Mouse (Mus musculus): Measurements from ENCODE around the gene Fthl17c. TPM values are rescaled to one million over a fixed set of nuclear protein-coding genes. Genes with fewer than 3 reads are reported as not detected.
A peak's percentile ranks its signal among the peaks of the same experiment; 100 is the strongest.
"Not testable (repeated sequence)": the region's sequence is repeated elsewhere in the genome, so short reads cannot be mapped to it uniquely, and the experiment has no call there.

The Fthl17c gene
- polyA plus RNA-seq, 1 experiment from 2014 or later: not detected

DNA sequence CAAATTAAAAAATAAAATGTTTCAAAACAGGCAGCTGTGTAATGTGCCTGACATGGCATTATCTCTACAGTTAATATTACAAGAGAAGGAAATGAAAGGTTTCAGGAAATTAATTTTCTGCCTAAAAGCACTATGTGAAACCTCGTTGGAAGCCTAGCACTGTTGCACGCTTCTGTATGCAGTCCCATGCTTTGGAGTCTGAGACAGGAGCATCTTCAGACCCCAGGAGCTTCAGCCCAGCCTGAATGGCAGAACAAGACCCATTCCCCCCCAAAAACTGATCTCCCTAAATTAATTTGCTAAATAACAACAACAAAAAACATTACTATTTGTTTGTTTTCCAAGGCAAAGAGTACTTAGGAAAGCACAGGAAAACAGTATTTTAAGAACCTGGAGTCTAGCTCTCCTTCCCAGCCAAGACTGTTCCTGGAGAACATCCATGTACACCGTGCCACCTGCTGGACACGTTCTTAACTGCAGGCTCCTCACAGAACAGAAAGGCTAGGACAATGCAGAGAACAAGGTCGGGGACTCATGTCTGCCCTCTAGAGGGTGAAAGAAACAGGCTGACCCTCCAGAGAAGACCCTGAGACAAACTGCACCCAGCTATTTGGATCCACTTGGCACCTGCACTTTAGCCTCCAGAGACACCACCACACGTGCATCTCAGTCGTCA is 28.1 kb downstream of the Fthl17c start:
- not testable (repeated sequence) for H3K36me3 ChIP-seq (ENCODE audit: control insufficient read depth, insufficient read depth, low read length); H3K27ac ChIP-seq (replicated peaks); H3K4me2 ChIP-seq (replicated peaks; ENCODE audit: low read depth); H3K27me3 ChIP-seq (ENCODE audit: control insufficient read depth, insufficient read depth, low read length); H3K9me3 ChIP-seq (ENCODE audit: control insufficient read depth, low read length); H3K4me1 ChIP-seq (replicated peaks; ENCODE audit: control insufficient read depth, insufficient read depth); H3K4me3 ChIP-seq (ENCODE audit: low read depth, low read length); H3K9ac ChIP-seq (ENCODE audit: low read length)
- TF ChIP-seq CTCF (IDR thresholded peaks at IDR 0.05; ENCODE audit: low read depth): peak; percentile 84
- ATAC-seq (ENCODE audit: low FRiP score, low TSS enrichment) (0 out of 2 replicates have a peak, but pooled peaks have one; percentile 66), DNase-seq (ENCODE audit: low spot score) (peak; percentile 79)
- WGBS: 15% methylated on average over 7 of the region's 7 CpGs

DNA sequence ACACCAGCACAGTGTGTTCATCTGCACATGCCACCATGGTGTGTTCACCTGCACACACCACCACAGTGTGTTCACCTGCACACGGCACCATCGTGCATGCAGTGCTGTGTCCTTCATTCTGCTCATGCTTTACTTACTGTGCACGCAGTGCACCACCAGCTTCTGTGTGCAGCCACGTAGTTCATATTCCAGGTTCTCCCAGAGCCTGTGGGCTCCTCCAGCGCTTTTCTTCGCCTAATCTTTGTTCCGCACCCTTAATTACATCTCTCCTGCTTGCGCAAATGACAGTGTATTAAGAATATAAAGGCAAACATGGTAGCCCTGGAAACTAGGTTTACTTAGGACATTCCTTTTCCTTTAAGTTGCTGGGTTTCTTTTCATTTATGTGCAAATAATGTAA is 32.3 kb downstream of the Fthl17c start:
- H3K27me3 ChIP-seq (ENCODE audit: control insufficient read depth, insufficient read depth, low read length): no peaks in the 10 kb centered on the region
- DNase-seq (ENCODE audit: low spot score): peak; percentile 13
- TF ChIP-seq CTCF (IDR thresholded peaks at IDR 0.05; ENCODE audit: low read depth): no peak
- no peak for TF ChIP-seq EP300 (optimal IDR thresholded peaks at IDR 0.05)
- no peak overlapping the region for H3K27ac ChIP-seq (replicated peaks)
- no peak overlapping the region for H3K4me2 ChIP-seq (replicated peaks; ENCODE audit: low read depth)
- no peak overlapping the region for H3K9ac ChIP-seq (ENCODE audit: low read length)
- no peak overlapping the region for H3K4me3 ChIP-seq (ENCODE audit: low read depth, low read length)
- H3K4me1 ChIP-seq (replicated peaks; ENCODE audit: control insufficient read depth, insufficient read depth): no peaks in the 10 kb centered on the region
- WGBS: 62% methylated on average over 8 of the region's 8 CpGs
- H3K36me3 ChIP-seq (ENCODE audit: control insufficient read depth, insufficient read depth, low read length): no peaks in the 10 kb centered on the region
- ATAC-seq (ENCODE audit: low FRiP score, low TSS enrichment): 0 out of 2 replicates have a peak, but pooled peaks have one; percentile 53
- no peaks in the 10 kb centered on the region for H3K9me3 ChIP-seq (ENCODE audit: control insufficient read depth, low read length)

DNA sequence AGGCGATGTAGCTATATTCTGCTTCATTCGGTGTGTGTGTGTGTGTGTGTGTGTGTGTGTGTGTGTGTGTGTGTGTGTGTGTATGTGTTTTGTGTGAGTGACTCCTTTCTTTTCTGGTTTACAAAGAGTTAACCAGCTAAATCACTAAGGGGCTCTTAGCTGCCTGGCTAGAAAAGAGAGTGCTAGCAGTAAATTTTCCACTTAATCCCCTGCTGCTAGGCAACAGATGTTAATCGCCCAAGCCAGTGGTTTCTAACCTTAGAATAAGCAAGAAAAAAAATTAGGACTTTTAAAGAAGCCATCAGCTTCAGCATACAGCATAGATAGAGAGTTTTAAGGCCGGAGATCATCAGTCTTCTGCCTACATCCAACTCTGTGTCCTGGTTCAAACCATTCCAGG is 49.1 kb downstream of the Fthl17c start:
- H3K4me2 ChIP-seq (replicated peaks; ENCODE audit: low read depth): no peak overlapping the region
- TF ChIP-seq EP300 (optimal IDR thresholded peaks at IDR 0.05): no peak
- no peak for TF ChIP-seq CTCF (IDR thresholded peaks at IDR 0.05; ENCODE audit: low read depth)

More for the DNA sequence above, 49.1 kb downstream of the Fthl17c start:
- Histone ChIP-seq H3K27ac (replicated peaks) (no peak overlapping the region), H3K36me3 (ENCODE audit: control insufficient read depth, insufficient read depth, low read length) (no peaks in the 10 kb centered on the region), H3K9me3 (ENCODE audit: control insufficient read depth, low read length) (no peaks in the 10 kb centered on the region), H3K9ac (ENCODE audit: low read length) (no peak overlapping the region), H3K4me3 (ENCODE audit: low read depth, low read length) (no peak overlapping the region), H3K4me1 (replicated peaks; ENCODE audit: control insufficient read depth, insufficient read depth) (no peaks in the 10 kb centered on the region), H3K27me3 (ENCODE audit: control insufficient read depth, insufficient read depth, low read length) (no peaks in the 10 kb centered on the region)
- ATAC-seq (ENCODE audit: low FRiP score, low TSS enrichment) (no peak), DNase-seq (ENCODE audit: low spot score) (no peak)
- WGBS: 30% methylated on average over 4 of the region's 4 CpGs

Other genes with a start within 250 kb of the Fthl17c start
- not detected in 2 replicates for gene Ssx9, start 228.1 kb downstream of the Fthl17c start, polyA plus RNA-seq (2015; fragmentation: Nextera tagmentation; extraction: Ambion mirVana)
- not detected in 2 replicates for gene Ssxb5, start 172.9 kb downstream of the Fthl17c start, polyA plus RNA-seq (2015; fragmentation: Nextera tagmentation; extraction: Ambion mirVana)
- not detected in 2 replicates for gene Gm6592, start 132.6 kb downstream of the Fthl17c start, polyA plus RNA-seq (2015; fragmentation: Nextera tagmentation; extraction: Ambion mirVana)
- not detected in 2 replicates for gene Gm5751, start 102.3 kb downstream of the Fthl17c start, polyA plus RNA-seq (2015; fragmentation: Nextera tagmentation; extraction: Ambion mirVana)
- gene B630019K06Rik, start 84.2 kb downstream of the Fthl17c start, polyA plus RNA-seq (2015; fragmentation: Nextera tagmentation; extraction: Ambion mirVana): 2.2 and 2.5 TPM in 2 replicates
- gene Fthl17b, start 13.6 kb downstream of the Fthl17c start, polyA plus RNA-seq (2015; fragmentation: Nextera tagmentation; extraction: Ambion mirVana): not detected in 2 replicates
- not detected in 2 replicates for gene Fthl17d, start 10.2 kb upstream of the Fthl17c start, polyA plus RNA-seq (2015; fragmentation: Nextera tagmentation; extraction: Ambion mirVana)
- not detected in 2 replicates for gene Fthl17e, start 56.9 kb upstream of the Fthl17c start, polyA plus RNA-seq (2015; fragmentation: Nextera tagmentation; extraction: Ambion mirVana)
- gene Fthl17f, start 86.5 kb upstream of the Fthl17c start, polyA plus RNA-seq (2015; fragmentation: Nextera tagmentation; extraction: Ambion mirVana): not detected in 2 replicates
- not detected in 2 replicates for gene 4930402K13Rik, start 128.0 kb upstream of the Fthl17c start, polyA plus RNA-seq (2015; fragmentation: Nextera tagmentation; extraction: Ambion mirVana)
- gene Lancl3, start 223.3 kb upstream of the Fthl17c start, polyA plus RNA-seq (2015; fragmentation: Nextera tagmentation; extraction: Ambion mirVana): 0.61 and 0.87 TPM in 2 replicates